Mouse (Mus musculus) embryonic facial prominence, embryonic 14.5 days (tissue): ENCODE measurements around the gene Arhgap44. TPM values are rescaled to one million over a fixed set of nuclear protein-coding genes. Genes with fewer than 3 reads are reported as not detected.

Experiments used
- ATAC-seq: fragments of 200-750 bp; cut with Nextera tagmentation; 2 replicates; pipeline ENCODE4 v1.8.0; 2017; ENCODE audit warnings: low read depth, moderate number of reproducible peaks, moderate TSS enrichment
- DNase-seq: peaks from one replicate; pipeline ENCODE4 v3.0.0-alpha.2; 2015; ENCODE audit warnings: low spot score
- H3K27ac ChIP-seq: fragments of 300-500 bp; sonication (generic); replicated peaks from 2 replicates; pipeline ENCODE4 v1.5.1; 2014; ENCODE audit warnings: low read depth, mild to moderate bottlenecking, low read length, moderate library complexity
- H3K27me3 ChIP-seq: fragments of 300-500 bp; sonication (generic); replicated peaks from 2 replicates; pipeline ENCODE4 v1.6.1; 2014; ENCODE audit warnings: low read length; ENCODE audit not compliant: control insufficient read depth, insufficient read depth
- H3K36me3 ChIP-seq: fragments of 300-500 bp; sonication (generic); 2 replicates; pipeline ENCODE4 v1.6.1; 2014; ENCODE audit warnings: low read length, mixed read lengths; ENCODE audit not compliant: control insufficient read depth, insufficient read depth
- H3K4me1 ChIP-seq: fragments of 300-500 bp; sonication (generic); 2 replicates; pipeline ENCODE4 v1.6.1; 2014; ENCODE audit warnings: antibody characterized with exemption, low read length; ENCODE audit not compliant: control insufficient read depth, insufficient read depth
- H3K4me2 ChIP-seq: fragments of 300-500 bp; sonication (generic); 2 replicates; pipeline ENCODE4 v1.6.1; 2014; ENCODE audit warnings: low read depth, mild to moderate bottlenecking, low read length, moderate library complexity, mixed read lengths
- H3K4me3 ChIP-seq: fragments of 300-500 bp; sonication (generic); 2 replicates; pipeline ENCODE4 v1.5.1; 2014; ENCODE audit warnings: low read depth, mild to moderate bottlenecking, low read length
- H3K9ac ChIP-seq: fragments of 300-500 bp; sonication (generic); 2 replicates; pipeline ENCODE4 v1.6.1; 2014; ENCODE audit warnings: low read depth, mild to moderate bottlenecking, low read length, moderate library complexity, mixed read lengths
- H3K9me3 ChIP-seq: fragments of 300-500 bp; sonication (generic); 2 replicates; pipeline ENCODE4 v1.6.1; 2016; ENCODE audit warnings: low read length; ENCODE audit not compliant: control insufficient read depth
- WGBS: fragments of 180-500 bp; shearing (Covaris S2); extraction: QIAGEN DNeasy Blood & Tissue Kit; methylation state at CpG from one replicate; pipeline ENCODE4 v1.1.7; 2014; 5-methylcytosine and 5-hydroxymethylcytosine counted together
- polyA plus RNA-seq: library from polyadenylated mRNA; unstranded; fragments of >200 nt; fragmentation: Nextera tagmentation; extraction: Ambion mirVana; gene quantifications from 2 replicates; pipeline ENCODE4 v1.2.1, GENCODE M21; 2014

Arhgap44 gene
- polyA plus RNA-seq, 1 experiment from 2014 or later, result 8.1 TPM

DNA sequence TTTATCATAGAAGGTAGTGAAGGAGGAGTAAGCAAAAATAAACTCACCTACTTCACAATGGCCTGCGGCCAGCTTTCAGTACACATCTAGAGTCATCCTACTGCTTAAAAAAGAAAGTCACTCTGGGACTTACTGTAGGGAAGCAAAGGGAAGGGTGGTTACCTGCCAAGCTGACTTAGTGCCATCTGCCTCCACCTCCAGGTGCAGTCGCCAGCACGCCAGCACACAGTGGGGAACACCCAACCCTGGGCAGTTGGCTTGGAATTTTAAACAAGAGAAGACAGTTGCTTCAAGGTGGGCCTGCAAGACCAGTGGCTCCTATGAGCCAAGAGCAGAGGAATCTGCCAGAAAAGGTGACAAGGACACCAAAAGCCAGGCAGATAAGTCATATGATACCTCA, 58.7 kb downstream of the Arhgap44 start:
- WGBS, result 81% methylated on average over 3 of the region's 3 CpGs
- DNase-seq (no peak), ATAC-seq (no peak)
- H3K27me3 ChIP-seq, result no peaks in the 10 kb centered on the region
- H3K4me2 ChIP-seq, result no peak overlapping the region
- no peaks in the 10 kb centered on the region for H3K36me3 ChIP-seq
- H3K9me3 ChIP-seq, result no peaks in the 10 kb centered on the region
- no peak overlapping the region for H3K9ac ChIP-seq
- H3K27ac ChIP-seq, result no peak overlapping the region
- no peaks in the 10 kb centered on the region for H3K4me1 ChIP-seq
- H3K4me3 ChIP-seq, result no peak overlapping the region

DNA sequence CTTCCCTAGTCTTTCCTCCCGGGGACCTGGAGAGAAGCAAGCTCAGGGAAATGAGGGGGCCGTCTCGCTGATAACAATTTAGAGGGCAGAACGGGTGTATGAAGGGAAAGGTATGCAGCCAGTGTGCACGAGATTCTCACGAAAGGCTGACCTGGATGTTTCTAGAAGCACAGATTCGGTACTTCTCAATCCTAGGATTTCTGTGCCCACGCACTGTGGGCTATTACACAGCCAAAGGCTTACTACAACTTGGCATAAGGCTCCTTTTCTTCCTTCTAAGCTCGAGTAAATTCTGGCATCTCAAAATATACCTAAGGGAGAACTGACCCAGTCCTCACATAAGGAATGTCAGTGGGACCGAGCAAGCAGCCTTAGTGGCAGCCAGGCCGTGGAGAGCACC, 61.6 kb downstream of the Arhgap44 start:
- ATAC-seq (no peak), DNase-seq (no peak)
- 74% methylated on average over 11 of the region's 11 CpGs for WGBS
- peaks cover 5% of the 10 kb centered on the region; the same call in 1 of the 2 replicates for H3K4me1 ChIP-seq
- H3K36me3 ChIP-seq, result no peaks in the 10 kb centered on the region
- no peak overlapping the region for H3K27ac ChIP-seq
- H3K4me3 ChIP-seq, result no peak overlapping the region
- no peaks in the 10 kb centered on the region for H3K27me3 ChIP-seq
- no peak overlapping the region for H3K9ac ChIP-seq
- H3K4me2 ChIP-seq, result no peak overlapping the region
- H3K9me3 ChIP-seq, result no peaks in the 10 kb centered on the region

GRCm38 (mm10) chr11:65100031-65100430, 62.7 kb downstream of the Arhgap44 start:
- no peak overlapping the region for H3K27ac ChIP-seq
- WGBS, result 90% methylated on average over 8 of the region's 8 CpGs
- H3K4me2 ChIP-seq, result no peak overlapping the region
- H3K9ac ChIP-seq, result no peak overlapping the region
- peaks cover 5% of the 10 kb centered on the region; the same call in 1 of the 2 replicates for H3K4me1 ChIP-seq
- no peak for DNase-seq
- no peaks in the 10 kb centered on the region for H3K27me3 ChIP-seq
- no peak overlapping the region for H3K4me3 ChIP-seq
- H3K36me3 ChIP-seq, result no peaks in the 10 kb centered on the region
- H3K9me3 ChIP-seq, result no peaks in the 10 kb centered on the region
- no peak for ATAC-seq

DNA sequence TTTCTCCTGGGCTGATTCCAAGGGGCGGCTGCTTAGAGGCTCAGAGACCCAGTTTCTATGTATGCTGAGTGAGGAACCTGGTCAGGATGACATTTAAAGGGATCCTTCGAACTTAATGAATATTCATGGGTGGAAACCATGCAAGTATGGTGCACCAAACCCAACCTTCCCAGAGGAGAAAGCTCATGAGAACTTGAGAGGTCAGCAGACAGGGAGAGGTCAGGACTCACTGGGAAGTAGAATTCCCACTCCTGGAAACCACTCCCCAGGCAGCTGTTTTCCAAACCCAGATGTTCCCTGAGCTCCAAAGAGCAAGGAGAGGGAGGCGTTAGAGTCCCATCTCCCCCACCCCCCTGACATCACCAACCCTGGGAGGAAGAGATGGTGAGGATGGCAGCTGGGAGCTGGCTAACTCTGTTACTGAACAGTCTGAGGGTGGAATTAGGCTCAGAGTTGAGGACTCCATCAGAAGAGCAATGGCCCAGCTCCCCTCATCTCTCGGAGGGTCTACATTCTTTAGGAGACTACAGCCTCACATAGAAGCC, 65.2 kb downstream of the Arhgap44 start:
- Histone ChIP-seq H3K36me3 (no peaks in the 10 kb centered on the region), H3K4me3 (no peak overlapping the region), H3K9ac (no peak overlapping the region), H3K4me1 (peaks cover 5% of the 10 kb centered on the region; the same call in 1 of the 2 replicates), H3K27ac (no peak overlapping the region), H3K4me2 (no peak overlapping the region), H3K27me3 (no peaks in the 10 kb centered on the region), H3K9me3 (no peaks in the 10 kb centered on the region)
- ATAC-seq, result no peak
- no peak for DNase-seq
- 84% methylated on average over 4 of the region's 4 CpGs for WGBS

GRCm38 (mm10) chr11:65096866-65097265, 65.9 kb downstream of the Arhgap44 start:
- Histone ChIP-seq H3K4me1 (peaks cover 5% of the 10 kb centered on the region; the same call in 1 of the 2 replicates), H3K27me3 (no peaks in the 10 kb centered on the region), H3K9ac (no peak overlapping the region), H3K4me3 (no peak overlapping the region), H3K27ac (no peak overlapping the region), H3K9me3 (no peaks in the 10 kb centered on the region), H3K36me3 (no peaks in the 10 kb centered on the region), H3K4me2 (no peak overlapping the region)
- no peak for ATAC-seq
- no peak for DNase-seq
- 93% methylated on average over 5 of the region's 5 CpGs for WGBS

DNA sequence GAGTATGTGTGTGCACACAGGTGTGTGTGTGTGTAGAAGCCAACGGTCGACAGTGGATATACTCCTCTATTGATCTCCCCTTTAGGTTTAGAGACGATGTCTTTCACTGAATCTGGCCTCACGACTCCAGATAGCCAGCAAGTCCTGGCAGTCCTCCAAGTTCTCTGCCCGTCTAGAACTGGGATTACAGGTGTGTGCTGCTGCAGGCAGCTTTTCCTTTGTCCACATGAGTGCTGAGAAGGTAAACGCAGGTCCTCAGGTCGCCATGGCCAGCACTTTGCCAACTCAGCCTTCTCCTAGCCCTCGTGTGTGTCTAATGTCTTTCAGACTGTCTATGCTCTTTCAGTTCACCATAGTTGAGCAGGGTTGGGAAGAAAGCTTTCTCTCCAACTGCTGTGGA, 69.9 kb downstream of the Arhgap44 start:
- Histone ChIP-seq H3K4me2 (no peak overlapping the region), H3K9ac (no peak overlapping the region), H3K4me3 (no peak overlapping the region), H3K9me3 (no peaks in the 10 kb centered on the region), H3K4me1 (peaks cover 4% of the 10 kb centered on the region; the same call in 1 of the 2 replicates), H3K36me3 (no peaks in the 10 kb centered on the region), H3K27me3 (no peaks in the 10 kb centered on the region), H3K27ac (no peak overlapping the region)
- no peak for ATAC-seq
- DNase-seq, result no peak
- WGBS, result 69% methylated on average over 8 of the region's 8 CpGs

GRCm38 (mm10) chr11:65090386-65090785, 72.4 kb downstream of the Arhgap44 start:
- Histone ChIP-seq H3K27me3 (no peaks in the 10 kb centered on the region), H3K9me3 (no peaks in the 10 kb centered on the region), H3K9ac (no peak overlapping the region), H3K27ac (no peak overlapping the region), H3K4me1 (no peaks in the 10 kb centered on the region), H3K4me3 (no peak overlapping the region), H3K4me2 (no peak overlapping the region), H3K36me3 (no peaks in the 10 kb centered on the region)
- ATAC-seq (no peak), DNase-seq (no peak)
- 84% methylated on average over 6 of the region's 6 CpGs for WGBS

DNA sequence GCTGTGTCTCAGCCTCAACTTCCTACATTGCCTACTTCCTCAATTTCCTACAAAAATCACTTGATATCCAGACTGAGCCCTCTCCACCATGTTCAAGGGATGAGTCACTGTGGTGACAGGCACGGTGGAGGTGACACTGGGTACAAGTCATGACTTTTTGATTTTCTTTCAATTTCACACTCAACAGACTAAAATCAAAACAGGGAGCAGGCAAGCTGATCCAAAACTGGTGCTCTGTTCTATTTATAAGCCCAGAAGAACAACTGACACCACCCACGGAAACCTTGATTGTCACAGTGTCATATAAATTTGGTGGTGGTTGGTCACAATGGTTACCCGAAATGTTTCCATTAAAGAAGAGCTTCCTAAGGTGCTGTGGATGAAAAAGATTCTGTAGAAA, 72.8 kb downstream of the Arhgap44 start:
- WGBS, result 82% methylated on average over 3 of the region's 3 CpGs
- no peak for ATAC-seq
- H3K36me3 ChIP-seq, result no peaks in the 10 kb centered on the region
- no peak overlapping the region for H3K27ac ChIP-seq
- no peaks in the 10 kb centered on the region for H3K9me3 ChIP-seq
- H3K4me1 ChIP-seq, result no peaks in the 10 kb centered on the region
- H3K4me2 ChIP-seq, result no peak overlapping the region
- DNase-seq, result no peak
- no peak overlapping the region for H3K4me3 ChIP-seq
- no peak overlapping the region for H3K9ac ChIP-seq
- H3K27me3 ChIP-seq, result no peaks in the 10 kb centered on the region

DNA sequence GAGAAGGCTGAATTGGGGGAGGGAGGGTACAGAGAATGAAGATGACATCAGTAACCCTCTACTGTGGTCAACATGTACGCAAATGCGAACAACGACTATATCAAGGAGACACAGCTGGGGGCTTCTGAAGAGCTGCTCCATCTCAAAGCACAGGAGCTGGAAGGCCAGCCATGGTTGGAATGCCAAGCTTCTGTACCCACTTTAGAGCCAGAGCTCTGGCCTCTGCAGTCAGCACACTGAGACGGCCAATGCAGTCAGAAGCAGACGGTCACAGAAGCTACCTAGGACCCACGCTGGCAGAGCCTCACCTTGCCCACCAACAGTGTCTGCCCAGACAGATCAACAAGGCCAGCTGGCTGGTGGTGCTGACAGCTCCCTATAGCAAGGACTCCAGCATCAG, 73.5 kb downstream of the Arhgap44 start:
- no peak overlapping the region for H3K27ac ChIP-seq
- H3K9ac ChIP-seq, result no peak overlapping the region
- WGBS, result 84% methylated on average over 6 of the region's 6 CpGs
- H3K4me3 ChIP-seq, result no peak overlapping the region
- H3K4me1 ChIP-seq, result no peaks in the 10 kb centered on the region
- no peak for DNase-seq
- H3K9me3 ChIP-seq, result no peaks in the 10 kb centered on the region
- no peaks in the 10 kb centered on the region for H3K36me3 ChIP-seq
- H3K4me2 ChIP-seq, result no peak overlapping the region
- no peak for ATAC-seq
- H3K27me3 ChIP-seq, result no peaks in the 10 kb centered on the region
